In genomic region chr1:153019128-153019527, GRCm38 (mm10) we compare ENCODE assay signal across 16 mouse cellular contexts.
"Had no signal": no experiment of that assay in that cellular context is flagged by ENCODE, and none has a peak within 500 bp of the region (broad histone marks: within the 10 kb centered on the region; RNA-seq: fewer than 3 reads in every experiment).

No protein-coding gene starts in this region.

- DNase-seq: retina, postnatal 1 day; right cerebral cortex, adult 18-20 months; right cerebral cortex, postnatal 14 days; right cerebral cortex, postnatal 25 days; right cerebral cortex, postnatal 4 days; spleen, adult 18-20 months; thymus, adult 18-20 months; thymus, adult 2 months; thymus, postnatal 25 days; thymus, postnatal 36 days; thymus, postnatal 4 days had no signal

- H3K36me3 ChIP-seq: neural tube, embryonic 12.5 days; neural tube, embryonic 13.5 days; neural tube, embryonic 15.5 days; stomach, embryonic 15.5 days had no signal

- H3K9ac ChIP-seq: neural tube, embryonic 12.5 days; neural tube, embryonic 13.5 days; neural tube, embryonic 15.5 days; stomach, embryonic 15.5 days had no signal

- H3K4me2 ChIP-seq: neural tube, embryonic 12.5 days; neural tube, embryonic 13.5 days; neural tube, embryonic 15.5 days; stomach, embryonic 15.5 days had no signal

- H3K27me3 ChIP-seq: neural tube, embryonic 12.5 days; neural tube, embryonic 13.5 days; neural tube, embryonic 15.5 days; stomach, embryonic 15.5 days had no signal

- H3K27ac ChIP-seq: neural tube, embryonic 12.5 days; neural tube, embryonic 13.5 days; neural tube, embryonic 15.5 days; stomach, embryonic 15.5 days; stomach, postnatal 0 days had no signal

- H3K4me3 ChIP-seq: neural tube, embryonic 12.5 days; neural tube, embryonic 13.5 days; neural tube, embryonic 15.5 days; stomach, embryonic 15.5 days had no signal

- H3K9me3 ChIP-seq: neural tube, embryonic 12.5 days; neural tube, embryonic 13.5 days; neural tube, embryonic 15.5 days; stomach, embryonic 15.5 days had no signal
